Mouse (Mus musculus): ENCODE measurements at regions not wholly inside any gene's neighbourhood (a gene's known extent, or its start where the extent isn't known, plus 50 kb on each side); places are given as distances from the start of the nearest gene placed in this dataset.

DNA sequence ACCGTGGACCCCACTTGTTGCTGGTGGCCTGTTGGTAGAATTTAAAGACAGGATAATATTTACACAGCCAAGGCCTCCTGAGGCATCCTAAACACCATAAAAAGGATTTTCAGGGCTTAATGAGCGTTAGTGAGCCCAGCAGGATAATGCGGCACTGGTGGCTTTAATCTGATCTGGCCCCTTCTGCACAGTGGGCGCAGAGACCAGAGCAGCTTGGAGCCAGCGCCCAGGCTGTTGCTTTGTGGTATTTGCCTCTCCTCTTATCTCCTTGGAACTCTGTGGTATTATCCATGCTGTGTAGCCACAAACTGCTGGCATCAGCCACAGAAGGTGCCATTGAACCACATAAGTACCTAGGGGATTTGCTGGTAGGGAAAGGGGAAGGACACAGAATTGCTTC lies 90.1 kb downstream of the Gm26897 start:
- no peak overlapping the region for H3K9ac ChIP-seq (ENCODE audit: low read length)
- WGBS: 43% methylated on average over 5 of the region's 5 CpGs
- no peak overlapping the region for H3K4me2 ChIP-seq (ENCODE audit: low read depth, low read length)
- no peaks in the 10 kb centered on the region for H3K27me3 ChIP-seq (ENCODE audit: control insufficient read depth, insufficient read depth, low read depth, low read length)
- ATAC-seq (ENCODE audit: low read depth): no peak
- H3K9me3 ChIP-seq (ENCODE audit: control insufficient read depth, low read length): no peaks in the 10 kb centered on the region
- no peak overlapping the region for H3K4me3 ChIP-seq (ENCODE audit: low read length)
- no peaks in the 10 kb centered on the region for H3K36me3 ChIP-seq (ENCODE audit: control insufficient read depth, insufficient read depth, low read length)
- H3K27ac ChIP-seq (ENCODE audit: low read length): peak overlapping the region; percentile 11; the same call in 1 of the 2 replicates
- peaks cover 13% of the 10 kb centered on the region for H3K4me1 ChIP-seq (replicated peaks; ENCODE audit: control insufficient read depth, insufficient read depth, low read length)

DNA sequence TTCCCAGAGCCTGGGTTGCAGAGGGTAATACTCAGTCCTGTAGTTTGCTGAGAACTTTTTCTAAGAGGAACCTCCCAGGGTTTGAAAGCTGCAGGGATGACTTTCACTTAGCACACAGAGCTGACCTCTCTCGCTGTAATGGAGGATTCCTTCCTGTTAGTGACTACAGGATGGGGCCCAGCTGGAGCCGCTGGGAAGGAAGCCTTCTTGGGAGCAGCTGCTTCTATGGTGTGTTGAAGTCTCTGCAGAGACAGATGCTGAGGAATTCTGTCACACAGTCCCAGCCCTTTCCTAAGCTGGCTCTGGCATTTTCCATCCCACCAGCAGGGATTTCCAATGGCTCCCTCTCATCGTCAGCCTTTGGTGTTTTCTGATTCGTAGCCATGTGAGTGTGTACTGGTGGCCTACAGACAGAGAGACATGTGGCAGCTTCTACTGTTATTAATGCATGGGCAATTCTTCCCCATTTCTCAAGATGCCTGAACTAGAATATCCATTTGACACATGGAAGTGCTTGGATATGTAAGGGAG lies 90.9 kb downstream of the Gm26897 start:
- Histone ChIP-seq H3K4me2 (ENCODE audit: low read depth, low read length) (no peak overlapping the region), H3K27ac (ENCODE audit: low read length) (peak overlapping the region; percentile 80), H3K36me3 (ENCODE audit: control insufficient read depth, insufficient read depth, low read length) (no peaks in the 10 kb centered on the region), H3K4me3 (ENCODE audit: low read length) (no peak overlapping the region), H3K27me3 (ENCODE audit: control insufficient read depth, insufficient read depth, low read depth, low read length) (no peaks in the 10 kb centered on the region), H3K9ac (ENCODE audit: low read length) (no peak overlapping the region), H3K9me3 (ENCODE audit: control insufficient read depth, low read length) (no peaks in the 10 kb centered on the region), H3K4me1 (replicated peaks; ENCODE audit: control insufficient read depth, insufficient read depth, low read length) (peaks cover 13% of the 10 kb centered on the region)
- ATAC-seq (ENCODE audit: low read depth): peak; percentile 91
- WGBS: 40% methylated on average over 4 of the region's 4 CpGs

DNA sequence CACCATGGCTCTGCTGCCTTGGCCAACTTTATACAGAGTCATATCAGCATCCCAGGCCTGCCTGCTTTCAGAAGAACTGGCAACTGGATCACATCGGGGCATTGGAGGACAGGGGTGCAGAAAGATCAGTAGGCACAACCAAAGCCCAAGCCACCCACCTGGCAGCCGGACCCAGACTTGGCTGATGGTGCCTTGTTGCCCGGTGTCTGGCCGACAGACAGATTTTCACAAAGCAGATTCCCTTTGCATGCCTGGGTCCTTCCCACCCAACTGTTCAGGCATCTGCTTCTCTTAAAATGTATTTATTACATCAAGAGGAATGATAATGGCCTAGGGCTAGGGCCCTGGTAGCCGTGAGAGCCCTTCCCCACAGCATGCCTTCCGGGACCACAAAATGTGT lies 96.2 kb downstream of the Gm26897 start:
- no peak overlapping the region for H3K4me2 ChIP-seq (ENCODE audit: low read depth, low read length)
- H3K36me3 ChIP-seq (ENCODE audit: control insufficient read depth, insufficient read depth, low read length): no peaks in the 10 kb centered on the region
- 78% methylated on average over 6 of the region's 6 CpGs for WGBS
- no peak overlapping the region for H3K9ac ChIP-seq (ENCODE audit: low read length)
- no peak overlapping the region for H3K4me3 ChIP-seq (ENCODE audit: low read length)
- H3K9me3 ChIP-seq (ENCODE audit: control insufficient read depth, low read length): no peaks in the 10 kb centered on the region
- no peaks in the 10 kb centered on the region for H3K4me1 ChIP-seq (replicated peaks; ENCODE audit: control insufficient read depth, insufficient read depth, low read length)
- ATAC-seq (ENCODE audit: low read depth): no peak
- no peak overlapping the region for H3K27ac ChIP-seq (ENCODE audit: low read length)
- H3K27me3 ChIP-seq (ENCODE audit: control insufficient read depth, insufficient read depth, low read depth, low read length): no peaks in the 10 kb centered on the region

DNA sequence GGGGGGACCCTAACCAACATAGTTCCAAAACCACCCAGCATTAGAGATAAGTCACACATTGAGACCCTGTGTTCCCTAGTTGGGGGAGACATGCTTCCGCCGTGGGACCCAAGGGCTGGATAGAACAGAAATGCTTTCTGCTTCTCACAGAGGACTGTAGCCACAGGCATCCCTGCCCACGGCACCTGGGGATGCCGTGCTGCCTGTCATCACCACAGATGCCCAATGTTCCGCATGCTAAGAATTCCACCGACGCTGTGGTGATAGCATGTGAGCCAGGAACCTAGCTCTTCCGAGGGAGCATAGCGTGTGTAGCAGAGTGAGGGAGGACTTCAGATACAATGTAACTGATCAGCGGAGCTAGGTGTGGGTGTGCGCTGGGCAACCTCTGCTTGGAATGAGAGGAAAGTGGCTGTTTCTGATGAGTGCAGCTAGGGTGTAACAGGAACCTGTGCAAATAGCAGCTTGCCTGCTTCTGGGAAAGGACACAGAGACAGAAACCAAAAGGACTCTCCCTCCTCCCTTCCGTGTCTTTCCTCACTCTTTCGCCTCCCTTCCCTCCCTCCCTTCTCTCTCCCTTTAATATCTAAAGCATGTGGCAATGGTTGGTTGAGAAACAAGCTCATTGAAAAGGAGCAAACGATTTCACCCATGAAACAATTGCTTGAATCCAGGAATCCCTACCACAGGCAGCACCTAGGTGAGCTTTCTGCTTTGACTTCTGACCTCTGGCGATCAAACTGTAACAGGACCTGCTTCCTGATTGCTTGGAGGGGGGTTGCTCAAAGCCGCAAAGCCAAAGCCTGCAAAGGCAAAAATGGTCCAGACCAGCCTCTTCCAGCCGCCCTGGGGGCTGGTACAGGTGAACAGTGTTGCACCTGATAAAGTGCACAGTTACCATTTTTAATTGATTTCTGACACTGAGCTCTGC lies 102.3 kb downstream of the Gm26897 start:
- Histone ChIP-seq H3K27me3 (ENCODE audit: control insufficient read depth, insufficient read depth, low read depth, low read length) (no peaks in the 10 kb centered on the region), H3K27ac (ENCODE audit: low read length) (no peak overlapping the region), H3K4me3 (ENCODE audit: low read length) (no peak overlapping the region), H3K36me3 (ENCODE audit: control insufficient read depth, insufficient read depth, low read length) (no peaks in the 10 kb centered on the region), H3K4me2 (ENCODE audit: low read depth, low read length) (no peak overlapping the region), H3K9ac (ENCODE audit: low read length) (no peak overlapping the region), H3K4me1 (replicated peaks; ENCODE audit: control insufficient read depth, insufficient read depth, low read length) (no peaks in the 10 kb centered on the region), H3K9me3 (ENCODE audit: control insufficient read depth, low read length) (no peaks in the 10 kb centered on the region)
- 40% methylated on average over 17 of the region's 17 CpGs for WGBS
- no peak; the same call in 1 of the 2 replicates for ATAC-seq (ENCODE audit: low read depth)

- Histone ChIP-seq H3K27me3 (ENCODE audit: control insufficient read depth, insufficient read depth, low read depth, low read length) (no peaks in the 10 kb centered on the region), H3K9ac (ENCODE audit: low read length) (no peak overlapping the region), H3K4me1 (replicated peaks; ENCODE audit: control insufficient read depth, insufficient read depth, low read length) (no peaks in the 10 kb centered on the region), H3K4me3 (ENCODE audit: low read length) (no peak overlapping the region), H3K27ac (ENCODE audit: low read length) (no peak overlapping the region), H3K36me3 (ENCODE audit: control insufficient read depth, insufficient read depth, low read length) (no peaks in the 10 kb centered on the region), H3K9me3 (ENCODE audit: control insufficient read depth, low read length) (no peaks in the 10 kb centered on the region), H3K4me2 (ENCODE audit: low read depth, low read length) (no peak overlapping the region)
- 38% methylated on average over 14 of the region's 14 CpGs for WGBS
- ATAC-seq (ENCODE audit: low read depth): no peak
These were observed 103.0 kb downstream of the Gm26897 start for GRCm38 (mm10) chr5:111836668-111837234.

DNA sequence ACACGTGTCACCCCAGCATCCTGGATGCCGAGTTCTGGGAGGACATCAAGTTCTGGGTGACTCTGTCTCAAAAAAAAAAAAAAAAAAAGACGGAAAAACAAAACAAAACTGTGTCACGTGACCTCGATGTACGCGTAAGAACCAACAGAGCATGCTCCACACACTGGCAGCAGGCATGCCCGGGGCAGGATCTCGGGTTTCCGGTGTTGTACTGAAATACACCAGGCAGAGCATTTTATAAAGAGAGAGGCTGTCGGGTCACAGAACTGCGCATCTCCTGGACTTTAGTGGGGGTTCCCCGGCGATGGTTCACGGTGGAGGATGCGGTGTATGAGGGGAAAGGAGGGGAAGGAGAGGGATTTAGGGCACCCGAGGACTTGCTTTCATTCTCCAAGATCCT lies 108.7 kb downstream of the Gm26897 start:
- no peak overlapping the region for H3K27ac ChIP-seq (ENCODE audit: low read length)
- H3K27me3 ChIP-seq (ENCODE audit: control insufficient read depth, insufficient read depth, low read depth, low read length): peaks cover 3% of the 10 kb centered on the region; the same call in 1 of the 2 replicates
- H3K4me1 ChIP-seq (replicated peaks; ENCODE audit: control insufficient read depth, insufficient read depth, low read length): no peaks in the 10 kb centered on the region
- 34% methylated on average over 17 of the region's 17 CpGs for WGBS
- peak; percentile 31; the same call in 1 of the 2 replicates for ATAC-seq (ENCODE audit: low read depth)
- no peak overlapping the region for H3K9ac ChIP-seq (ENCODE audit: low read length)
- H3K4me3 ChIP-seq (ENCODE audit: low read length): peak overlapping the region; percentile 18
- peak overlapping the region; percentile 47 for H3K4me2 ChIP-seq (ENCODE audit: low read depth, low read length)
- no peaks in the 10 kb centered on the region for H3K36me3 ChIP-seq (ENCODE audit: control insufficient read depth, insufficient read depth, low read length)
- H3K9me3 ChIP-seq (ENCODE audit: control insufficient read depth, low read length): no peaks in the 10 kb centered on the region

DNA sequence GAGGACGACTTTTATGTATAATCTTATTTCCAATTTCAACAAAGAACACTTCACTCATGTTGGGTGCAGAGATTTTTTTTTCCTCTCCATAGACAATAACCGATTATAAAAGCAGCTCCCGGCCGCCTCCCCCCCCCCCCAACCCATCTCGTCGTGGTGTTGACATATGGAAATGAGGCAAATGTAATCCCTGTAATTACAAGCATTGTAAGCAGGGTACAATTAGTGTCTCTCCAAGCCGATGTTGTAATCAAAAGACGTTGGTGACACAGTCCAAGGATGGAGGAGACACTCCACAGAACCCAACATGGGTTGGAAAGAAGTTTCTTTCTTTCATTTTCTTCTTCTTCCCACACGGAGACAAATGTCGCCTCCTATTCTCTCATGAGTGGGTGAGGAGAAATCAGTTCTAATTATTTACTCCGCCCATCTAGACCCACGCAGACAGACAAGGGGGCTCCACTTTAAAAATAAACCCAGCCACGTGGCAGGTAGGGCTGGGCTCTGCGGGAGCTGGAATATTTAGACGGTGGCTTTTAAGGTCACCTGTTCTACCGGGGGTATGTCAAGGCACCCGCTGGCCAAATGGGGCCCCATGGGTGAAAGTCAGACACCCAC lies 110.0 kb downstream of the Gm26897 start:
- no peaks in the 10 kb centered on the region for H3K9me3 ChIP-seq (ENCODE audit: control insufficient read depth, low read length)
- H3K4me3 ChIP-seq (ENCODE audit: low read length): no peak overlapping the region
- no peak overlapping the region for H3K4me2 ChIP-seq (ENCODE audit: low read depth, low read length)
- H3K27ac ChIP-seq (ENCODE audit: low read length): no peak overlapping the region
- ATAC-seq (ENCODE audit: low read depth): no peak
- no peak overlapping the region for H3K9ac ChIP-seq (ENCODE audit: low read length)
- peaks cover 3% of the 10 kb centered on the region; the same call in 1 of the 2 replicates for H3K27me3 ChIP-seq (ENCODE audit: control insufficient read depth, insufficient read depth, low read depth, low read length)
- no peaks in the 10 kb centered on the region for H3K36me3 ChIP-seq (ENCODE audit: control insufficient read depth, insufficient read depth, low read length)
- H3K4me1 ChIP-seq (replicated peaks; ENCODE audit: control insufficient read depth, insufficient read depth, low read length): no peaks in the 10 kb centered on the region
- 37% methylated on average over 17 of the region's 17 CpGs for WGBS

DNA sequence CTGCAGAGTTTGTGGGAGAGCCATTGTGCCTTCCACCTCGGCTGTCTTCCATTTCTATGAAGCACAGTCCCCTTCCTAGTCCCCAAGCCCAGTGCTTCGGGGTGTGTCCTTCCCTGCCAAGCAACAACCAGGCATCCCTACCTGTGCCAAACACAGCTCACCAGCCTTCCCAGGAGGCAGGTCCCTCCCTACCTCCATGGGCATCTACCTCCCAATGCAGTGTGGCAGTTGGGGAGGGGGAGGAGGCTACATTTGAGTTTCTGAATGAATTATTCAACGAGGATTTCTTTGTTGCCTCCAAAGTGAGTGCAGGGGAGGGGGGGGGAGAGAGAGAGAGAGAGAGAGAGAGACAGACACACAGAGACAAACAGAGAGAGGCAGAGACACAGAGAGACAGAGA lies 110.8 kb downstream of the Gm26897 start:
- ATAC-seq (ENCODE audit: low read depth): no peak
- WGBS: 49% methylated on average over 3 of the region's 3 CpGs
- H3K4me1 ChIP-seq (replicated peaks; ENCODE audit: control insufficient read depth, insufficient read depth, low read length): no peaks in the 10 kb centered on the region

GRCm38 (mm10) chr5:111848917-111849316 lies 115.2 kb downstream of the Gm26897 start:
- H3K4me2 ChIP-seq (ENCODE audit: low read depth, low read length): no peak overlapping the region
- no peaks in the 10 kb centered on the region for H3K9me3 ChIP-seq (ENCODE audit: control insufficient read depth, low read length)
- no peak overlapping the region for H3K4me3 ChIP-seq (ENCODE audit: low read length)
- H3K9ac ChIP-seq (ENCODE audit: low read length): no peak overlapping the region
- no peak for ATAC-seq (ENCODE audit: low read depth)
- H3K27me3 ChIP-seq (ENCODE audit: control insufficient read depth, insufficient read depth, low read depth, low read length): no peaks in the 10 kb centered on the region
- no peaks in the 10 kb centered on the region for H3K36me3 ChIP-seq (ENCODE audit: control insufficient read depth, insufficient read depth, low read length)
- H3K4me1 ChIP-seq (replicated peaks; ENCODE audit: control insufficient read depth, insufficient read depth, low read length): no peaks in the 10 kb centered on the region
- 75% methylated on average over 9 of the region's 10 CpGs for WGBS
- no peak overlapping the region for H3K27ac ChIP-seq (ENCODE audit: low read length)

More for the DNA sequence above, 110.8 kb downstream of the Gm26897 start:
- H3K9ac ChIP-seq (ENCODE audit: low read length): no peak overlapping the region
- no peak overlapping the region for H3K4me3 ChIP-seq (ENCODE audit: low read length)
- peaks cover 3% of the 10 kb centered on the region; the same call in 1 of the 2 replicates for H3K27me3 ChIP-seq (ENCODE audit: control insufficient read depth, insufficient read depth, low read depth, low read length)
- no peaks in the 10 kb centered on the region for H3K36me3 ChIP-seq (ENCODE audit: control insufficient read depth, insufficient read depth, low read length)
- no peaks in the 10 kb centered on the region for H3K9me3 ChIP-seq (ENCODE audit: control insufficient read depth, low read length)
- no peak overlapping the region for H3K4me2 ChIP-seq (ENCODE audit: low read depth, low read length)
- no peak overlapping the region for H3K27ac ChIP-seq (ENCODE audit: low read length)

Measured in lung, embryonic 16.5 days (tissue).